Mouse (Mus musculus): ENCODE data around the gene Mcrs1. TPM values are rescaled to one million over a fixed set of nuclear protein-coding genes. Genes with fewer than 3 reads are reported as not detected.
"Not testable (repeated sequence)": the region's sequence is repeated elsewhere in the genome, so short reads cannot be mapped to it uniquely, and the experiment has no call there.

Mcrs1 gene
- polyA plus RNA-seq, 1 experiment from 2014 or later, result 190 TPM

DNA sequence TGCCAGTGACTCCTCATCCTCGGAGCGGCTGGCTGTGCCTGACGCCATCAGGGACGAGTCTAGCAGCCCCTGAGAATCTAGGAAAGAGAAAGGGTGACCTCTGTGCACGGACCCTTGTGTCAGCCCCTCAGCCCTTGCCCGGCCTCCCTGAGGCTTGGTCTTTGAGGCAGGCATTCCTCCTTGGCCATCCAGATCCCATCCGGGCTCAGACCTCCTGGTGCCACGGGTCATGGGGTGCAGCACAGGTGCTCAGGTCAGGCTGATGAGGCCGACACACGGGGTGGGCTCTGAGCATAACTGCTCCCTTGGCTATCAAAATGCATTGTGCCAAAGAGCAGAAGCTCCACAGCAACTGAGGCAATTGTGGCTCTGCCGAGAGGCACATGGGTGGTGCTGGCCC lies 1.8 kb downstream of the Mcrs1 start:
- no peak overlapping the region for H3K9ac ChIP-seq (replicated peaks)
- WGBS, result 94% methylated on average over 11 of the region's 11 CpGs

GRCm38 (mm10) chr15:99248972-99249371 lies 2.8 kb downstream of the Mcrs1 start:
- 86% methylated on average over 9 of the region's 9 CpGs for WGBS

More for the DNA sequence above, 1.8 kb downstream of the Mcrs1 start:
- H3K36me3 ChIP-seq, result peaks cover 39% of the 10 kb centered on the region
- ATAC-seq (ENCODE audit: low FRiP score), result no peak
- peaks cover 26% of the 10 kb centered on the region for H3K4me1 ChIP-seq
- H3K9me3 ChIP-seq (replicated peaks), result no peaks in the 10 kb centered on the region
- H3K4me3 ChIP-seq (replicated peaks), result no peak overlapping the region
- no peak overlapping the region for H3K4me2 ChIP-seq
- no peaks in the 10 kb centered on the region for H3K27me3 ChIP-seq (replicated peaks)
- no peak overlapping the region for H3K27ac ChIP-seq (replicated peaks)

DNA sequence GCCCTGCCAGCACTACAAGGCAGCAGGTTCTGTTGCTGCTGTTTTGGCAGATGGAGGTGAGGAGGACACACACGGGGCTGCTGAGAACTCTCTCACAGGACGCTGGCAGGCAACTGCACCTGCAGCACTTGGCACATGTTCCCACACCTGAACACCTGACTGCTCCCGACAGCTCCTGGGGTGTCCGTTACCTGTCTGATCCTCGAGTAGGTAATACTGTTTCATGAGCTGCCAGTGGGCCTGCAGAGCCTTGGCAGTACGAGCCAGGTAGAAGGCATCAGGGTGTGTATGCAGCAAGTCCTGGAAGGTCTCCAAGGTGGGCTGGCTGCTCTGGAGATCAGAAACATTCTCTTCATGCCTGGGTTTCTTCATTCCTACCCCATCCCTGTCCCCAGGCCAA lies 5.0 kb downstream of the Mcrs1 start:
- not testable (repeated sequence) for H3K9ac ChIP-seq (replicated peaks); H3K4me2 ChIP-seq; H3K9me3 ChIP-seq (replicated peaks); H3K4me3 ChIP-seq (replicated peaks); H3K27me3 ChIP-seq (replicated peaks); ATAC-seq (ENCODE audit: low FRiP score); H3K27ac ChIP-seq (replicated peaks)
- H3K4me1 ChIP-seq, result peaks cover 13% of the 10 kb centered on the region
- H3K36me3 ChIP-seq, result peaks cover 68% of the 10 kb centered on the region
- WGBS, result 88% methylated on average over 6 of the region's 6 CpGs

More at GRCm38 (mm10) chr15:99248972-99249371, 2.8 kb downstream of the Mcrs1 start:
- Histone ChIP-seq H3K36me3 (peaks cover 49% of the 10 kb centered on the region), H3K4me3 (replicated peaks) (no peak overlapping the region), H3K27me3 (replicated peaks) (no peaks in the 10 kb centered on the region), H3K27ac (replicated peaks) (no peak overlapping the region), H3K4me1 (peaks cover 26% of the 10 kb centered on the region), H3K9ac (replicated peaks) (no peak overlapping the region), H3K9me3 (replicated peaks) (no peaks in the 10 kb centered on the region), H3K4me2 (no peak overlapping the region)
- no peak for ATAC-seq (ENCODE audit: low FRiP score)

- H3K4me1 ChIP-seq, result no peaks in the 10 kb centered on the region
- no peaks in the 10 kb centered on the region for H3K27me3 ChIP-seq (replicated peaks)
- H3K4me3 ChIP-seq (replicated peaks), result no peak overlapping the region
- no peak overlapping the region for H3K9ac ChIP-seq (replicated peaks)
- peaks cover 57% of the 10 kb centered on the region for H3K36me3 ChIP-seq
- ATAC-seq (ENCODE audit: low FRiP score), result no peak
- no peaks in the 10 kb centered on the region for H3K9me3 ChIP-seq (replicated peaks)
- no peak overlapping the region for H3K27ac ChIP-seq (replicated peaks)
- WGBS, result 92% methylated on average over 10 of the region's 10 CpGs
- no peak overlapping the region for H3K4me2 ChIP-seq
Measured at GRCm38 (mm10) chr15:99242045-99242444, 9.7 kb downstream of the Mcrs1 start.

DNA sequence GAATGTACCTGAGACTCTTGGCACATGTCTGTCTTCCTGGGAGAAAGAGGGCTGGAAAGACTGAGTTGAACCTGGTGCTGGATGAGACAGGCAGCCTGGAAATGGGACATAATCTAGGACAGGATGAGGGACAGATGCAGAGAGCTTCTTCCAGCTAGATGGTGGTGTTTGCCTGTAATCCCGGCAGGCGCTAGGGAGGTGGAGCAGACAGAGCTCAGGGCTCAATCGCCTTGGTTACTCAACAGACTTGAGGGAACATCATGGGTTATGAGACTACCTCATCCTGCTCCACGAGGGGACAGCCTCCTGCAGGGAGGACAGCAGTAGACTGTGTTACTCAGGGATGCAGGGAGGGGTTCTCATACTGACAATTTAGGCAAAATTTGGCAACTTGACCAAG lies 10.5 kb downstream of the Mcrs1 start:
- H3K27me3 ChIP-seq (replicated peaks), result no peaks in the 10 kb centered on the region
- H3K27ac ChIP-seq (replicated peaks), result no peak overlapping the region
- H3K4me3 ChIP-seq (replicated peaks), result no peak overlapping the region
- no peak overlapping the region for H3K9ac ChIP-seq (replicated peaks)
- ATAC-seq (ENCODE audit: low FRiP score), result no peak
- no peak overlapping the region for H3K4me2 ChIP-seq
- no peaks in the 10 kb centered on the region for H3K9me3 ChIP-seq (replicated peaks)
- H3K4me1 ChIP-seq, result no peaks in the 10 kb centered on the region
- WGBS, result 82% methylated on average over 4 of the region's 4 CpGs
- peaks cover 50% of the 10 kb centered on the region for H3K36me3 ChIP-seq

- no peak for ATAC-seq (ENCODE audit: low FRiP score)
- Histone ChIP-seq H3K4me3 (replicated peaks) (no peak overlapping the region), H3K9me3 (replicated peaks) (no peaks in the 10 kb centered on the region), H3K27me3 (replicated peaks) (no peaks in the 10 kb centered on the region), H3K4me2 (no peak overlapping the region), H3K27ac (replicated peaks) (no peak overlapping the region), H3K36me3 (peaks cover 39% of the 10 kb centered on the region), H3K4me1 (no peaks in the 10 kb centered on the region), H3K9ac (replicated peaks) (no peak overlapping the region)
- WGBS, result 81% methylated on average over 4 of the region's 4 CpGs
Measured at GRCm38 (mm10) chr15:99240129-99240528, 11.6 kb downstream of the Mcrs1 start.

- Histone ChIP-seq H3K9ac (replicated peaks) (no peak overlapping the region; the same call in 1 of the 2 replicates), H3K9me3 (replicated peaks) (no peaks in the 10 kb centered on the region), H3K27me3 (replicated peaks) (peaks cover 12% of the 10 kb centered on the region), H3K36me3 (peaks cover 18% of the 10 kb centered on the region), H3K4me2 (no peak overlapping the region), H3K27ac (replicated peaks) (no peak overlapping the region), H3K4me3 (replicated peaks) (no peak overlapping the region), H3K4me1 (no peaks in the 10 kb centered on the region)
- WGBS, result 61% methylated on average over 11 of the region's 11 CpGs
- no peak for ATAC-seq (ENCODE audit: low FRiP score)
Measured at GRCm38 (mm10) chr15:99238006-99238405, 13.8 kb downstream of the Mcrs1 start.

GRCm38 (mm10) chr15:99234326-99235010 lies 17.3 kb downstream of the Mcrs1 start:
- H3K9ac ChIP-seq (replicated peaks), result no peak overlapping the region
- WGBS, result 65% methylated on average over 12 of the region's 12 CpGs
- no peak overlapping the region for H3K4me2 ChIP-seq
- H3K27me3 ChIP-seq (replicated peaks), result peaks cover 32% of the 10 kb centered on the region
- H3K9me3 ChIP-seq (replicated peaks), result no peaks in the 10 kb centered on the region
- no peaks in the 10 kb centered on the region for H3K36me3 ChIP-seq
- H3K4me3 ChIP-seq (replicated peaks), result no peak overlapping the region
- H3K27ac ChIP-seq (replicated peaks), result no peak overlapping the region
- H3K4me1 ChIP-seq, result no peaks in the 10 kb centered on the region
- ATAC-seq (ENCODE audit: low FRiP score), result no peak

- no peak for ATAC-seq (ENCODE audit: low FRiP score)
- Histone ChIP-seq H3K9me3 (replicated peaks) (no peaks in the 10 kb centered on the region), H3K4me3 (replicated peaks) (no peak overlapping the region), H3K9ac (replicated peaks) (no peak overlapping the region), H3K36me3 (no peaks in the 10 kb centered on the region), H3K4me2 (no peak overlapping the region), H3K27ac (replicated peaks) (no peak overlapping the region), H3K27me3 (replicated peaks) (peaks cover 39% of the 10 kb centered on the region), H3K4me1 (no peaks in the 10 kb centered on the region)
- 49% methylated on average over 17 of the region's 17 CpGs for WGBS
Measured at GRCm38 (mm10) chr15:99233719-99234118, 18.0 kb downstream of the Mcrs1 start.

DNA sequence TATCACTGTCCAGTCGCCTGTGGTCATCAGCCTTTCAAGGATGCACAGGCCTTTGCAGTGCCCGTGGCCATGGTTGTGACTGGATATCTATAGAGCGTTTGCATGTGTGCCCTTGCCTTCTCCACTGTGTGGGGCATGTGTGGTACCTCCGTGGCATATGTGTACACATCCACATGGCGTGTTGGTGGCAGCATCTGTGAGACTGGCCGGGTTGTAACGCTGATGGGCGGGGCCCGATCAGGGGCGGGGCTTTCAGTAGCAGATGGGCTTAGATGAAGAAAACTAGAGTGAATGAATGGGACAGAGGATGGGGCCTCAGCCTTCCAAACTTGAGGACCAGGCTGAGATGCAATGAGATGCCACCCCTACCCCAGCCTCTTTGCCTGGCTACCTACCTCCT lies 19.8 kb downstream of the Mcrs1 start:
- H3K4me2 ChIP-seq, result no peak overlapping the region
- WGBS, result 80% methylated on average over 10 of the region's 10 CpGs
- H3K27me3 ChIP-seq (replicated peaks), result peaks cover 56% of the 10 kb centered on the region
- H3K4me1 ChIP-seq, result no peaks in the 10 kb centered on the region
- no peak for ATAC-seq (ENCODE audit: low FRiP score)
- no peak overlapping the region for H3K9ac ChIP-seq (replicated peaks)
- H3K9me3 ChIP-seq (replicated peaks), result no peaks in the 10 kb centered on the region
- no peaks in the 10 kb centered on the region for H3K36me3 ChIP-seq
- no peak overlapping the region for H3K4me3 ChIP-seq (replicated peaks)
- no peak overlapping the region for H3K27ac ChIP-seq (replicated peaks)

- no peak; the same call in 1 of the 2 replicates for ATAC-seq (ENCODE audit: low FRiP score)
Measured at GRCm38 (mm10) chr15:99226090-99226489, 25.7 kb downstream of the Mcrs1 start.

DNA sequence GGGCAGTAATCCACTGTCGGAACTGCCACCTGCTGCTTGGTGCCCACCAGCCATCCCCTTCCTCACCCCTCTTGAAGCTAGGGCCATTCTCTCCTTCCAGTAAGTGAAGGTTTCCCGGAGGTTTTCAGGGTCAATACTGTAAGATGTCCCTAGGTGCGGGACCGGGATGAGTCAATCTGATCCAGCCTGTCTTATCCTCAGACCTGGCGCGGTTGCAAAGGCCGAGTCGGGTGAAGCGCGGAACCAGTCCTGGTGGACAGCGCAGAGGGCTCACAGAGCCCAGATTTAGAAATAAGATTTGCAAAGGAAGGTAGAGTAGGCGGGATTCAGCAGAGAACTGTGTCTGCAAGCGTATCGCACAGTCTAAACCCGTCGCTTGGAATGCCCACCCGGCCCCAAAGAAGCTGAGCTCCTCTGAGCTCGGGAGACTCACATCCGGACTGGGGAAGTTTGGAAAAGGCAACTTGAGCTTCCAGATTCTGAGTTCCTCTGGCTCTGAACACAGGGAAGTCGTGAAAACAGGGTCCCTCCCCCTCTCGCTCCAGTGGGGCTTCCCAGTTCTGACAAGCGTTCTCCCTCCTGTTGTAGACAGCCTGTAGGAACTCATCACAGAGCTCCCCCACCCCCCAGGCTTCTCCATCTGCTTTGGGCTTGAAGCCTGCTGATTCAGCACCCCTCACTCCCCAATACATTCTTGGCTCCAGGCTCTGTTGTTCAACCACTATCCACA lies 26.5 kb downstream of the Mcrs1 start:
- Histone ChIP-seq H3K9me3 (replicated peaks) (no peaks in the 10 kb centered on the region), H3K9ac (replicated peaks) (no peak overlapping the region), H3K36me3 (no peaks in the 10 kb centered on the region), H3K27ac (replicated peaks) (no peak overlapping the region), H3K27me3 (replicated peaks) (peaks cover 96% of the 10 kb centered on the region), H3K4me2 (peak overlapping the region; percentile 58), H3K4me3 (replicated peaks) (peak overlapping the region; percentile 38), H3K4me1 (peaks cover 34% of the 10 kb centered on the region)
- ATAC-seq (ENCODE audit: low FRiP score), result no peak
- under 1% methylated on average over 22 of the region's 22 CpGs for WGBS

More at GRCm38 (mm10) chr15:99226090-99226489, 25.7 kb downstream of the Mcrs1 start:
- Histone ChIP-seq H3K9me3 (replicated peaks) (no peaks in the 10 kb centered on the region), H3K27me3 (replicated peaks) (peaks cover 92% of the 10 kb centered on the region), H3K27ac (replicated peaks) (no peak overlapping the region), H3K4me3 (replicated peaks) (no peak overlapping the region), H3K4me1 (peaks cover 34% of the 10 kb centered on the region), H3K9ac (replicated peaks) (no peak overlapping the region), H3K4me2 (peak overlapping the region; percentile 58; the same call in 1 of the 2 replicates), H3K36me3 (no peaks in the 10 kb centered on the region)
- WGBS, result 19% methylated on average over 14 of the region's 14 CpGs
